Mouse (Mus musculus) kidney, postnatal 25 days (tissue): Measurements from ENCODE around the gene Loxl3.
A peak's percentile ranks its signal among the peaks of the same experiment; 100 is the strongest.

Experiments used
- DNase-seq, 2 experiments: peaks; one replicate each; pipeline ENCODE4 v3.0.0; 2021; ENCODE audit warnings: mixed read lengths in 2 of 2

Loxl3 gene

GRCm38 (mm10) chr6:83087205-83087925 lies 53.4 kb downstream of the Loxl3 start:
- DNase-seq = peak; percentile 51 to 69

GRCm38 (mm10) chr6:83087926-83088260 lies 53.9 kb downstream of the Loxl3 start:
- no peak for DNase-seq

GRCm38 (mm10) chr6:83092416-83093127 lies 58.6 kb downstream of the Loxl3 start:
- peak; percentile 51 to 65 for DNase-seq

GRCm38 (mm10) chr6:83095968-83096367 lies 62.0 kb downstream of the Loxl3 start:
- no peak for DNase-seq

GRCm38 (mm10) chr6:83098411-83098810 lies 64.4 kb downstream of the Loxl3 start:
- DNase-seq = peak in 1 of 2 experiments; percentile 68

GRCm38 (mm10) chr6:83101316-83101687 lies 67.3 kb downstream of the Loxl3 start, which contains the start of the genes Ccdc142 and Gm42688:
Gene Ccdc142 (plus strand): TSS chr6:83101601.
Gene Gm42688 (plus strand): TSS chr6:83101617.
- DNase-seq = peak; percentile 94 to 96

- peak; percentile 67 to 83 for DNase-seq
Measured at GRCm38 (mm10) chr6:83101688-83102556, 67.9 kb downstream of the Loxl3 start.
